Mouse (Mus musculus) testis, postnatal 10 days (tissue): ENCODE results near the gene Tbc1d5.
A peak's percentile ranks its signal among the peaks of the same experiment; 100 is the strongest.

Experiments used
- DNase-seq: peaks from one replicate; pipeline ENCODE4 v3.0.0; 2021; ENCODE audit warnings: low spot score

Tbc1d5 gene

GRCm38 (mm10) chr17:50876451-50876850 lies 302.7 kb downstream of the Tbc1d5 start:
- DNase-seq = no peak

GRCm38 (mm10) chr17:50874067-50874466 lies 305.1 kb downstream of the Tbc1d5 start:
- no peak for DNase-seq

- no peak for DNase-seq
These were observed 306.6 kb downstream of the Tbc1d5 start for GRCm38 (mm10) chr17:50872600-50872999.

- DNase-seq = no peak
These were observed 311.9 kb downstream of the Tbc1d5 start for GRCm38 (mm10) chr17:50867297-50867696.

- no peak for DNase-seq
These were observed 314.4 kb downstream of the Tbc1d5 start for GRCm38 (mm10) chr17:50864781-50865180.

GRCm38 (mm10) chr17:50853220-50853619 lies 325.9 kb downstream of the Tbc1d5 start:
- no peak for DNase-seq

GRCm38 (mm10) chr17:50851382-50851781 lies 327.8 kb downstream of the Tbc1d5 start:
- DNase-seq = no peak

GRCm38 (mm10) chr17:50814089-50814488 lies 365.1 kb downstream of the Tbc1d5 start:
- DNase-seq = no peak

GRCm38 (mm10) chr17:50813580-50813979 lies 365.6 kb downstream of the Tbc1d5 start:
- no peak for DNase-seq

- no peak for DNase-seq
These were observed 373.5 kb downstream of the Tbc1d5 start for GRCm38 (mm10) chr17:50805631-50806030.

- no peak for DNase-seq
These were observed 375.9 kb downstream of the Tbc1d5 start for GRCm38 (mm10) chr17:50803234-50803633.

GRCm38 (mm10) chr17:50802380-50802779 lies 376.8 kb downstream of the Tbc1d5 start:
- DNase-seq = no peak

- peak; percentile 50 for DNase-seq
These were observed 383.6 kb downstream of the Tbc1d5 start for GRCm38 (mm10) chr17:50795445-50796095.

- DNase-seq = no peak
These were observed 387.5 kb downstream of the Tbc1d5 start for GRCm38 (mm10) chr17:50791671-50792070.

- no peak for DNase-seq
These were observed 390.3 kb downstream of the Tbc1d5 start for GRCm38 (mm10) chr17:50788835-50789234.

GRCm38 (mm10) chr17:50775247-50775646 lies 403.9 kb downstream of the Tbc1d5 start:
- DNase-seq = no peak

- no peak for DNase-seq
These were observed 414.8 kb downstream of the Tbc1d5 start for GRCm38 (mm10) chr17:50764387-50764786.

- no peak for DNase-seq
These were observed 415.7 kb downstream of the Tbc1d5 start for GRCm38 (mm10) chr17:50763407-50763806.

- DNase-seq = no peak
These were observed 416.9 kb downstream of the Tbc1d5 start for GRCm38 (mm10) chr17:50762231-50762630.

- no peak for DNase-seq
These were observed 418.1 kb downstream of the Tbc1d5 start for GRCm38 (mm10) chr17:50761082-50761481.

GRCm38 (mm10) chr17:50753356-50754138 lies 425.6 kb downstream of the Tbc1d5 start:
- no peak for DNase-seq

GRCm38 (mm10) chr17:50752753-50753152 lies 426.4 kb downstream of the Tbc1d5 start:
- DNase-seq = no peak

GRCm38 (mm10) chr17:50751911-50752310 lies 427.2 kb downstream of the Tbc1d5 start:
- DNase-seq = no peak

- DNase-seq = no peak
These were observed 428.3 kb downstream of the Tbc1d5 start for GRCm38 (mm10) chr17:50750874-50751273.
